Mouse (Mus musculus): ENCODE data around the gene Zfp644. TPM values are rescaled to one million over a fixed set of nuclear protein-coding genes. Genes with fewer than 3 reads are reported as not detected.

The Zfp644 gene
- polyA plus RNA-seq, 1 experiment from 2014 or later, result 34.9 TPM

GRCm38 (mm10) chr5:106615006-106615405, 82.1 kb downstream of the Zfp644 start:
- H3K9ac ChIP-seq (ENCODE audit: low read depth, low read length), result no peak overlapping the region
- H3K27me3 ChIP-seq (replicated peaks; ENCODE audit: control insufficient read depth, insufficient read depth, low read length), result no peaks in the 10 kb centered on the region
- H3K9me3 ChIP-seq (ENCODE audit: control insufficient read depth), result no peaks in the 10 kb centered on the region
- no peak for ATAC-seq
- WGBS, result 83% methylated on average over 2 of the region's 2 CpGs
- H3K4me3 ChIP-seq (ENCODE audit: low read depth, low read length), result no peak overlapping the region
- no peak overlapping the region for H3K27ac ChIP-seq (ENCODE audit: low read depth, low read length)
- no peak for TF ChIP-seq CTCF (IDR thresholded peaks at IDR 0.05; ENCODE audit: low read depth)
- no peak overlapping the region for H3K4me2 ChIP-seq (replicated peaks; ENCODE audit: low read depth)
- no peaks in the 10 kb centered on the region for H3K4me1 ChIP-seq (replicated peaks; ENCODE audit: control insufficient read depth, insufficient read depth, low read length)
- peaks cover 11% of the 10 kb centered on the region; the same call in 1 of the 2 replicates for H3K36me3 ChIP-seq (ENCODE audit: control insufficient read depth, insufficient read depth)

GRCm38 (mm10) chr5:106614570-106614969, 82.5 kb downstream of the Zfp644 start:
- Histone ChIP-seq H3K4me3 (ENCODE audit: low read depth, low read length) (no peak overlapping the region), H3K27ac (ENCODE audit: low read depth, low read length) (no peak overlapping the region), H3K4me2 (replicated peaks; ENCODE audit: low read depth) (no peak overlapping the region), H3K9ac (ENCODE audit: low read depth, low read length) (no peak overlapping the region), H3K9me3 (ENCODE audit: control insufficient read depth) (no peaks in the 10 kb centered on the region), H3K36me3 (ENCODE audit: control insufficient read depth, insufficient read depth) (peaks cover 11% of the 10 kb centered on the region; the same call in 1 of the 2 replicates), H3K27me3 (replicated peaks; ENCODE audit: control insufficient read depth, insufficient read depth, low read length) (no peaks in the 10 kb centered on the region), H3K4me1 (replicated peaks; ENCODE audit: control insufficient read depth, insufficient read depth, low read length) (no peaks in the 10 kb centered on the region)
- TF ChIP-seq CTCF (IDR thresholded peaks at IDR 0.05; ENCODE audit: low read depth), result no peak
- WGBS, result 61% methylated on average over 7 of the region's 7 CpGs
- no peak for ATAC-seq

GRCm38 (mm10) chr5:106612151-106612550, 84.9 kb downstream of the Zfp644 start:
- Histone ChIP-seq H3K36me3 (ENCODE audit: control insufficient read depth, insufficient read depth) (peaks cover 11% of the 10 kb centered on the region; the same call in 1 of the 2 replicates), H3K4me2 (replicated peaks; ENCODE audit: low read depth) (no peak overlapping the region), H3K4me1 (replicated peaks; ENCODE audit: control insufficient read depth, insufficient read depth, low read length) (no peaks in the 10 kb centered on the region), H3K27ac (ENCODE audit: low read depth, low read length) (no peak overlapping the region), H3K9ac (ENCODE audit: low read depth, low read length) (no peak overlapping the region), H3K27me3 (replicated peaks; ENCODE audit: control insufficient read depth, insufficient read depth, low read length) (no peaks in the 10 kb centered on the region), H3K4me3 (ENCODE audit: low read depth, low read length) (no peak overlapping the region), H3K9me3 (ENCODE audit: control insufficient read depth) (no peaks in the 10 kb centered on the region)
- no peak for ATAC-seq
- TF ChIP-seq CTCF (IDR thresholded peaks at IDR 0.05; ENCODE audit: low read depth), result no peak
- WGBS, result 83% methylated on average over 2 of the region's 2 CpGs

- H3K9me3 ChIP-seq (ENCODE audit: control insufficient read depth), result no peaks in the 10 kb centered on the region
- 83% methylated on average over 4 of the region's 4 CpGs for WGBS
Measured at GRCm38 (mm10) chr5:106608798-106609197, 88.3 kb downstream of the Zfp644 start, which contains the start of gene Gm17304. Gene Gm17304, plus strand, starts transcription at chr5:106609098.

GRCm38 (mm10) chr5:106607081-106607480, 90.0 kb downstream of the Zfp644 start:
- no peak for ATAC-seq
- no peak overlapping the region for H3K27ac ChIP-seq (ENCODE audit: low read depth, low read length)
- WGBS, result 81% methylated on average over 5 of the region's 5 CpGs

More at GRCm38 (mm10) chr5:106608798-106609197, 88.3 kb downstream of the Zfp644 start, which contains the start of gene Gm17304:
- Histone ChIP-seq H3K9ac (ENCODE audit: low read depth, low read length) (no peak within 1 kb of the TSS), H3K4me2 (replicated peaks; ENCODE audit: low read depth) (no peak within 1 kb of the TSS), H3K36me3 (ENCODE audit: control insufficient read depth, insufficient read depth) (peaks cover 7% of the 10 kb centered on the region), H3K4me1 (replicated peaks; ENCODE audit: control insufficient read depth, insufficient read depth, low read length) (no peaks in the 10 kb centered on the region), H3K4me3 (ENCODE audit: low read depth, low read length) (no peak within 1 kb of the TSS), H3K27me3 (replicated peaks; ENCODE audit: control insufficient read depth, insufficient read depth, low read length) (no peaks in the 10 kb centered on the region), H3K27ac (ENCODE audit: low read depth, low read length) (no peak within 1 kb of the TSS)
- ATAC-seq, result no peak
- no peak for TF ChIP-seq CTCF (IDR thresholded peaks at IDR 0.05; ENCODE audit: low read depth)

GRCm38 (mm10) chr5:106605096-106605495, 92.0 kb downstream of the Zfp644 start:
- TF ChIP-seq CTCF (IDR thresholded peaks at IDR 0.05; ENCODE audit: low read depth), result no peak
- no peaks in the 10 kb centered on the region for H3K4me1 ChIP-seq (replicated peaks; ENCODE audit: control insufficient read depth, insufficient read depth, low read length)
- H3K27ac ChIP-seq (ENCODE audit: low read depth, low read length), result no peak overlapping the region
- no peak overlapping the region for H3K4me2 ChIP-seq (replicated peaks; ENCODE audit: low read depth)
- no peaks in the 10 kb centered on the region for H3K27me3 ChIP-seq (replicated peaks; ENCODE audit: control insufficient read depth, insufficient read depth, low read length)
- WGBS, result 91% methylated on average over 6 of the region's 6 CpGs
- peaks cover 4% of the 10 kb centered on the region; the same call in 1 of the 2 replicates for H3K36me3 ChIP-seq (ENCODE audit: control insufficient read depth, insufficient read depth)
- no peaks in the 10 kb centered on the region for H3K9me3 ChIP-seq (ENCODE audit: control insufficient read depth)
- H3K4me3 ChIP-seq (ENCODE audit: low read depth, low read length), result no peak overlapping the region
- no peak overlapping the region for H3K9ac ChIP-seq (ENCODE audit: low read depth, low read length)
- no peak for ATAC-seq

More at GRCm38 (mm10) chr5:106607081-106607480, 90.0 kb downstream of the Zfp644 start:
- H3K4me2 ChIP-seq (replicated peaks; ENCODE audit: low read depth), result no peak overlapping the region
- peaks cover 10% of the 10 kb centered on the region; the same call in 1 of the 2 replicates for H3K36me3 ChIP-seq (ENCODE audit: control insufficient read depth, insufficient read depth)
- no peak for TF ChIP-seq CTCF (IDR thresholded peaks at IDR 0.05; ENCODE audit: low read depth)
- H3K4me3 ChIP-seq (ENCODE audit: low read depth, low read length), result no peak overlapping the region
- H3K4me1 ChIP-seq (replicated peaks; ENCODE audit: control insufficient read depth, insufficient read depth, low read length), result no peaks in the 10 kb centered on the region
- H3K9me3 ChIP-seq (ENCODE audit: control insufficient read depth), result no peaks in the 10 kb centered on the region
- H3K9ac ChIP-seq (ENCODE audit: low read depth, low read length), result no peak overlapping the region
- H3K27me3 ChIP-seq (replicated peaks; ENCODE audit: control insufficient read depth, insufficient read depth, low read length), result no peaks in the 10 kb centered on the region
